Mouse (Mus musculus) forebrain, embryonic 13.5 days (tissue): ENCODE results near the gene Mcrip1. TPM values are rescaled to one million over a fixed set of nuclear protein-coding genes. Genes with fewer than 3 reads are reported as not detected.
"Not testable (repeated sequence)": the region's sequence is repeated elsewhere in the genome, so short reads cannot be mapped to it uniquely, and the experiment has no call there.

Experiments used
- ATAC-seq: fragments of 200-750 bp; cut with Nextera tagmentation; 2 replicates; pipeline ENCODE4 v1.8.0; 2017
- H3K27ac ChIP-seq: fragments of 300-500 bp; sonication (generic); 2 replicates; pipeline ENCODE4 v1.5.1; 2015; ENCODE audit warnings: inconsistent platforms, mild to moderate bottlenecking, moderate library complexity
- H3K27me3 ChIP-seq: fragments of 300-500 bp; sonication (generic); 2 replicates; pipeline ENCODE4 v1.6.1; 2015; ENCODE audit warnings: mild to moderate bottlenecking, inconsistent platforms
- H3K36me3 ChIP-seq: fragments of 300-500 bp; sonication (generic); 2 replicates; pipeline ENCODE4 v1.6.1; 2015; ENCODE audit warnings: mild to moderate bottlenecking, inconsistent platforms; ENCODE audit not compliant: poor library complexity, severe bottlenecking
- H3K4me1 ChIP-seq: fragments of 300-500 bp; sonication (generic); 2 replicates; pipeline ENCODE4 v1.6.1; 2015; ENCODE audit warnings: inconsistent platforms
- H3K4me2 ChIP-seq: fragments of 300-500 bp; sonication (generic); 2 replicates; pipeline ENCODE4 v1.6.1; 2015; ENCODE audit warnings: inconsistent platforms, mild to moderate bottlenecking, moderate library complexity
- H3K4me3 ChIP-seq: fragments of 300-500 bp; sonication (generic); 2 replicates; pipeline ENCODE4 v1.5.1; 2015; ENCODE audit warnings: mild to moderate bottlenecking, inconsistent platforms
- H3K9ac ChIP-seq: fragments of 300-500 bp; sonication (generic); 2 replicates; pipeline ENCODE4 v1.6.1; 2015; ENCODE audit warnings: mild to moderate bottlenecking, inconsistent platforms
- H3K9me3 ChIP-seq: fragments of 300-500 bp; sonication (generic); replicated peaks from 2 replicates; pipeline ENCODE4 v1.6.1; 2016; ENCODE audit warnings: inconsistent platforms
- WGBS: fragments of 180-500 bp; shearing (Covaris S2); methylation state at CpG from one replicate; pipeline ENCODE4 v1.1.7; 2015; 5-methylcytosine and 5-hydroxymethylcytosine counted together
- polyA plus RNA-seq: library from polyadenylated mRNA; unstranded; fragments of >200 nt; fragmentation: Nextera tagmentation; extraction: Ambion mirVana; gene quantifications from 2 replicates; pipeline ENCODE4 v1.2.1, GENCODE M21; 2015

The Mcrip1 gene
- polyA plus RNA-seq, 1 experiment from 2014 or later: 228 TPM

GRCm38 (mm10) chr11:120572752-120573584 is 23.4 kb upstream of the Mcrip1 start, which contains the start of gene P4hb:
Gene P4hb, minus strand, starts transcription at chr11:120573253.
- Histone ChIP-seq H3K9me3 (no peaks in the 10 kb centered on the region), H3K27ac (peak within 1 kb of the TSS; percentile 86), H3K4me3 (peak within 1 kb of the TSS; percentile 80), H3K9ac (peak within 1 kb of the TSS; percentile 84), H3K4me2 (peak within 1 kb of the TSS; percentile 87), H3K36me3 (peaks cover 45% of the 10 kb centered on the region), H3K4me1 (peaks cover 23% of the 10 kb centered on the region), H3K27me3 (no peaks in the 10 kb centered on the region)
- WGBS: under 1% methylated on average over 94 of the region's 94 CpGs
- peak; percentile 96 for ATAC-seq

GRCm38 (mm10) chr11:120572417-120572751 is 22.9 kb upstream of the Mcrip1 start:
- peak overlapping the region; percentile 86 for H3K27ac ChIP-seq
- peaks cover 23% of the 10 kb centered on the region for H3K4me1 ChIP-seq
- H3K27me3 ChIP-seq: no peaks in the 10 kb centered on the region
- ATAC-seq: peak; percentile 17
- peaks cover 45% of the 10 kb centered on the region for H3K36me3 ChIP-seq
- no peaks in the 10 kb centered on the region for H3K9me3 ChIP-seq
- peak overlapping the region; percentile 87 for H3K4me2 ChIP-seq
- peak overlapping the region; percentile 80 for H3K4me3 ChIP-seq
- WGBS: 0% methylated on average over 20 of the region's 24 CpGs
- peak overlapping the region; percentile 84 for H3K9ac ChIP-seq

GRCm38 (mm10) chr11:120571754-120572416 is 22.4 kb upstream of the Mcrip1 start:
- Histone ChIP-seq H3K4me3 (peak overlapping the region; percentile 80), H3K36me3 (peaks cover 45% of the 10 kb centered on the region), H3K27ac (peak overlapping the region; percentile 86), H3K9me3 (no peaks in the 10 kb centered on the region), H3K27me3 (no peaks in the 10 kb centered on the region), H3K4me2 (peak overlapping the region; percentile 87), H3K4me1 (peaks cover 23% of the 10 kb centered on the region), H3K9ac (peak overlapping the region; percentile 84)
- ATAC-seq: no peak
- 15% methylated on average over 11 of the region's 11 CpGs for WGBS

- H3K4me2 ChIP-seq: peak overlapping the region; percentile 87
- no peak for ATAC-seq
- H3K27me3 ChIP-seq: no peaks in the 10 kb centered on the region
- peak overlapping the region; percentile 80 for H3K4me3 ChIP-seq
- WGBS: 94% methylated on average over 3 of the region's 3 CpGs
- peaks cover 23% of the 10 kb centered on the region for H3K4me1 ChIP-seq
- H3K27ac ChIP-seq: no peak overlapping the region
- H3K36me3 ChIP-seq: peaks cover 52% of the 10 kb centered on the region
- peak overlapping the region; percentile 84 for H3K9ac ChIP-seq
- no peaks in the 10 kb centered on the region for H3K9me3 ChIP-seq
Measured at GRCm38 (mm10) chr11:120571122-120571521, 21.6 kb upstream of the Mcrip1 start.

- Histone ChIP-seq H3K27me3 (no peaks in the 10 kb centered on the region), H3K36me3 (peaks cover 80% of the 10 kb centered on the region), H3K9me3 (no peaks in the 10 kb centered on the region), H3K27ac (no peak overlapping the region), H3K9ac (peak overlapping the region; percentile 21; the same call in 1 of the 2 replicates), H3K4me3 (no peak overlapping the region), H3K4me1 (peaks cover 14% of the 10 kb centered on the region), H3K4me2 (no peak overlapping the region)
- ATAC-seq: no peak
- WGBS: 92% methylated on average over 6 of the region's 6 CpGs
Measured at GRCm38 (mm10) chr11:120568324-120568723, 18.8 kb upstream of the Mcrip1 start.

- no peak overlapping the region for H3K4me3 ChIP-seq
- H3K36me3 ChIP-seq: peaks cover 98% of the 10 kb centered on the region
- no peaks in the 10 kb centered on the region for H3K9me3 ChIP-seq
- H3K4me1 ChIP-seq: no peaks in the 10 kb centered on the region
- no peak for ATAC-seq
- no peak overlapping the region for H3K4me2 ChIP-seq
- H3K9ac ChIP-seq: peak overlapping the region; percentile 4; the same call in 1 of the 2 replicates
- 89% methylated on average over 9 of the region's 9 CpGs for WGBS
- H3K27me3 ChIP-seq: no peaks in the 10 kb centered on the region
- no peak overlapping the region for H3K27ac ChIP-seq
Measured at GRCm38 (mm10) chr11:120565114-120565513, 15.6 kb upstream of the Mcrip1 start.

GRCm38 (mm10) chr11:120562949-120563348 is 13.4 kb upstream of the Mcrip1 start:
- no peak for ATAC-seq
- H3K36me3 ChIP-seq: peaks cover 94% of the 10 kb centered on the region
- 96% methylated on average over 13 of the region's 13 CpGs for WGBS

GRCm38 (mm10) chr11:120560952-120561728 is 11.6 kb upstream of the Mcrip1 start:
- no peak overlapping the region for H3K4me3 ChIP-seq
- WGBS: 92% methylated on average over 13 of the region's 13 CpGs
- no peaks in the 10 kb centered on the region for H3K27me3 ChIP-seq
- H3K4me1 ChIP-seq: no peaks in the 10 kb centered on the region
- no peak overlapping the region for H3K4me2 ChIP-seq
- ATAC-seq: no peak
- peaks cover 11% of the 10 kb centered on the region for H3K9me3 ChIP-seq
- no peak overlapping the region for H3K9ac ChIP-seq
- no peak overlapping the region for H3K27ac ChIP-seq
- peaks cover 76% of the 10 kb centered on the region for H3K36me3 ChIP-seq

More at GRCm38 (mm10) chr11:120562949-120563348, 13.4 kb upstream of the Mcrip1 start:
- no peak overlapping the region for H3K9ac ChIP-seq
- H3K27me3 ChIP-seq: no peaks in the 10 kb centered on the region
- H3K4me3 ChIP-seq: no peak overlapping the region
- H3K27ac ChIP-seq: no peak overlapping the region
- H3K9me3 ChIP-seq: peaks cover 1% of the 10 kb centered on the region; the same call in 1 of the 2 replicates
- H3K4me2 ChIP-seq: no peak overlapping the region
- no peaks in the 10 kb centered on the region for H3K4me1 ChIP-seq

- ATAC-seq, H3K9ac ChIP-seq, H3K4me2 ChIP-seq, H3K27ac ChIP-seq, H3K4me3 ChIP-seq, H3K4me1 ChIP-seq, H3K27me3 ChIP-seq: not testable (repeated sequence)
- H3K36me3 ChIP-seq: peaks cover 53% of the 10 kb centered on the region
- 87% methylated on average over 6 of the region's 6 CpGs for WGBS
- peaks cover 11% of the 10 kb centered on the region for H3K9me3 ChIP-seq
Measured at GRCm38 (mm10) chr11:120558843-120559242, 9.3 kb upstream of the Mcrip1 start.

GRCm38 (mm10) chr11:120555260-120555659 is 5.7 kb upstream of the Mcrip1 start:
- 79% methylated on average over 2 of the region's 2 CpGs for WGBS
- no peak overlapping the region for H3K27ac ChIP-seq

GRCm38 (mm10) chr11:120554834-120555233 is 5.3 kb upstream of the Mcrip1 start:
- peaks cover 9% of the 10 kb centered on the region for H3K4me1 ChIP-seq
- H3K4me2 ChIP-seq: no peak overlapping the region
- H3K9me3 ChIP-seq: peaks cover 11% of the 10 kb centered on the region
- 79% methylated on average over 7 of the region's 7 CpGs for WGBS
- H3K27ac ChIP-seq: no peak overlapping the region
- H3K27me3 ChIP-seq: no peaks in the 10 kb centered on the region
- H3K4me3 ChIP-seq: no peak overlapping the region
- H3K36me3 ChIP-seq: peaks cover 13% of the 10 kb centered on the region
- no peak for ATAC-seq
- H3K9ac ChIP-seq: no peak overlapping the region

More at GRCm38 (mm10) chr11:120555260-120555659, 5.7 kb upstream of the Mcrip1 start:
- H3K4me2 ChIP-seq: no peak overlapping the region
- no peak for ATAC-seq
- peaks cover 17% of the 10 kb centered on the region for H3K36me3 ChIP-seq
- no peaks in the 10 kb centered on the region for H3K27me3 ChIP-seq
- no peak overlapping the region for H3K9ac ChIP-seq
- H3K4me1 ChIP-seq: peaks cover 5% of the 10 kb centered on the region
- peaks cover 11% of the 10 kb centered on the region for H3K9me3 ChIP-seq
- H3K4me3 ChIP-seq: no peak overlapping the region
